18 mouse cellular contexts compared by ENCODE assay signal in the genomic region with DNA sequence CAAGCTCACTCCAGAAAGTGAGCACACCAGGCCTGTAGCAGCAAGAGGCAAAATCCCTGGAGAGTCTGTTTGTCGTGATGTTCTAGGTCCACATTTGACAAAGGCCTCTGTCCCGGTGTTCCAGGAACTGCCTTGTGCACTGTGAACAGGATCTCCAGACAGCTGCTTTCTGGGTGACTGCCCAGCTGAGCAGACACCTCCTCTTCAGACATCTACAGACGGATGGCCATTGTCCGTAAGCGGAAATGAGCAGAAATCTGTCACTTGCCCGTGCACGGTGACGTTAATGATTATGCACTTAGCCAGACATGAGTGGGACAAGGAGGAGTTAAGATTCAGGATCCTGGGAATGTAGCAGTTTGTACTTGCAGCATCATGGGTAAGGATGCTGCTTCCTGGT. TPM values are rescaled to one million over a fixed set of nuclear protein-coding genes. Genes with fewer than 3 reads are reported as not detected.
"Had no signal": no experiment of that assay in that cellular context is flagged by ENCODE, and none has a peak within 500 bp of the region (broad histone marks: within the 10 kb centered on the region; RNA-seq: fewer than 3 reads in every experiment).

No protein-coding gene starts in this region.

- ATAC-seq: hindbrain, postnatal 0 days; liver, postnatal 0 days; midbrain, embryonic 15.5 days had no signal

- H3K36me3 ChIP-seq: liver, embryonic 13.5 days; midbrain, embryonic 15.5 days; neural tube, embryonic 12.5 days had no signal

- H3K27ac ChIP-seq: hindbrain, postnatal 0 days; liver, embryonic 13.5 days; macrophage; midbrain, embryonic 15.5 days; neural tube, embryonic 12.5 days had no signal

- H3K4me1 ChIP-seq: neural tube, embryonic 12.5 days had no signal

- DNase-seq: kidney, adult 11 months; liver; liver, embryonic 13.5 days; liver, postnatal 0 days; retina, postnatal 1 day; right cerebral cortex, postnatal 4 days; spleen, adult 18-20 months; thymus, adult 18-20 months; thymus, postnatal 14 days had no signal

- H3K4me2 ChIP-seq: liver, embryonic 13.5 days; midbrain, embryonic 11.5 days; midbrain, embryonic 15.5 days; neural tube, embryonic 12.5 days had no signal

- H3K9ac ChIP-seq: liver, embryonic 13.5 days; liver, postnatal 0 days; midbrain, embryonic 15.5 days; neural tube, embryonic 12.5 days had no signal

- H3K9me3 ChIP-seq: liver, embryonic 13.5 days; megakaryocyte, embryonic 14.5 days; midbrain, embryonic 15.5 days; neural tube, embryonic 12.5 days had no signal

- H3K27me3 ChIP-seq: midbrain, embryonic 15.5 days had no signal

- H3K4me3 ChIP-seq: liver, embryonic 13.5 days; megakaryocyte, embryonic 14.5 days; midbrain, embryonic 15.5 days; neural tube, embryonic 12.5 days had no signal

RNA-seq across cellular contexts. Expression of a gene that starts 6.4 kb away (rescaled TPM):
- polyA plus RNA-seq: intestine, embryonic 14.5 days; large intestine, adult 2 months; liver, embryonic 13.5 days; liver, postnatal 0 days; macrophage; midbrain, embryonic 11.5 days; midbrain, embryonic 15.5 days; neural tube, embryonic 12.5 days; stomach, embryonic 14.5 days had no signal
